Comparison of ENCODE assay signal across 8 mouse cellular contexts in genomic region chr5:120252551-120252950, GRCm38 (mm10).
DNase-seq lines count a peak whose midpoint lies in the region; ATAC-seq and TF ChIP-seq lines count a peak whose summit lies in the region.

No protein-coding gene starts in this region.

- WGBS in hindbrain, embryonic 10.5 days = 13% methylated on average over 8 of the region's 8 CpGs
- WGBS in hindbrain, embryonic 16.5 days = 12% methylated on average over 8 of the region's 8 CpGs
- 8% methylated on average over 8 of the region's 8 CpGs for WGBS in hindbrain, embryonic 13.5 days
- WGBS in liver, postnatal 0 days (ENCODE audit: insufficient replicate concordance) = 10% methylated on average over 8 of the region's 8 CpGs

- H3K9me3 ChIP-seq in hindbrain, embryonic 10.5 days = no peaks in the 10 kb centered on the region
- no peaks in the 10 kb centered on the region for H3K9me3 ChIP-seq in hindbrain, embryonic 16.5 days (ENCODE audit: control insufficient read depth, low read length)
- H3K9me3 ChIP-seq in hindbrain, embryonic 13.5 days = no peaks in the 10 kb centered on the region
- no peaks in the 10 kb centered on the region for H3K9me3 ChIP-seq in liver, postnatal 0 days (ENCODE audit: low read length)

- no peak for ATAC-seq in hindbrain, embryonic 16.5 days
- no peak for ATAC-seq in hindbrain, embryonic 13.5 days (ENCODE audit: low FRiP score)
- ATAC-seq in liver, postnatal 0 days = no peak
- no peak for ATAC-seq in megakaryocyte, adult 5-6 weeks (ENCODE audit: poor library complexity, severe bottlenecking)
- no peak for ATAC-seq in erythroblast, adult 5-6 weeks (replicated peaks; ENCODE audit: low FRiP score, poor library complexity, severe bottlenecking)

- no peak overlapping the region for H3K4me2 ChIP-seq in hindbrain, embryonic 16.5 days (ENCODE audit: low read length)
- no peak overlapping the region for H3K4me2 ChIP-seq in hindbrain, embryonic 13.5 days
- no peak overlapping the region for H3K4me2 ChIP-seq in liver, postnatal 0 days (ENCODE audit: low read depth, low read length)

- peaks cover 9% of the 10 kb centered on the region for H3K4me1 ChIP-seq in hindbrain, embryonic 10.5 days (replicated peaks)
- H3K4me1 ChIP-seq in hindbrain, embryonic 16.5 days (ENCODE audit: control insufficient read depth, insufficient read depth, low read depth, low read length) = peaks cover 7% of the 10 kb centered on the region
- peaks cover 16% of the 10 kb centered on the region for H3K4me1 ChIP-seq in hindbrain, embryonic 13.5 days (replicated peaks)
- no peaks in the 10 kb centered on the region for H3K4me1 ChIP-seq in liver, postnatal 0 days (ENCODE audit: insufficient read depth)

- peak; percentile 55 for DNase-seq in hindbrain, embryonic 10.5 days (ENCODE audit: low spot score)
- DNase-seq in cerebellum, postnatal 10 days = peak; percentile 78 to 80
- no peak for DNase-seq in liver, postnatal 0 days
- DNase-seq in thymus, postnatal 10 days (ENCODE audit: low spot score in 2 of 2) = no peak

- no peaks in the 10 kb centered on the region for H3K36me3 ChIP-seq in hindbrain, embryonic 10.5 days
- no peaks in the 10 kb centered on the region for H3K36me3 ChIP-seq in hindbrain, embryonic 16.5 days (ENCODE audit: control insufficient read depth, insufficient read depth, low read length)
- H3K36me3 ChIP-seq in hindbrain, embryonic 13.5 days = no peaks in the 10 kb centered on the region
- no peaks in the 10 kb centered on the region for H3K36me3 ChIP-seq in liver, postnatal 0 days (replicated peaks; ENCODE audit: insufficient read depth, low read length)

- peaks cover 85% of the 10 kb centered on the region for H3K27me3 ChIP-seq in hindbrain, embryonic 10.5 days (ENCODE audit: insufficient read depth, poor library complexity, severe bottlenecking)
- H3K27me3 ChIP-seq in hindbrain, embryonic 16.5 days (replicated peaks; ENCODE audit: control insufficient read depth, insufficient read depth, low read length) = no peaks in the 10 kb centered on the region
- peaks cover 38% of the 10 kb centered on the region for H3K27me3 ChIP-seq in hindbrain, embryonic 13.5 days
- H3K27me3 ChIP-seq in liver, postnatal 0 days (ENCODE audit: insufficient read depth, low read length) = peaks cover 13% of the 10 kb centered on the region; the same call in 1 of the 2 replicates

- peak; percentile 47 for TF ChIP-seq CTCF in liver, postnatal 0 days (IDR thresholded peaks at IDR 0.05; ENCODE audit: low read depth)

- H3K4me3 ChIP-seq in hindbrain, embryonic 10.5 days = no peak overlapping the region
- no peak overlapping the region for H3K4me3 ChIP-seq in hindbrain, embryonic 16.5 days (ENCODE audit: low read length)
- no peak overlapping the region for H3K4me3 ChIP-seq in hindbrain, embryonic 13.5 days
- H3K4me3 ChIP-seq in liver, postnatal 0 days (ENCODE audit: low read depth, low read length) = no peak overlapping the region

- no peak overlapping the region for H3K9ac ChIP-seq in hindbrain, embryonic 16.5 days (ENCODE audit: low read depth, low read length)
- H3K9ac ChIP-seq in hindbrain, embryonic 13.5 days = no peak overlapping the region
- H3K9ac ChIP-seq in liver, postnatal 0 days (replicated peaks) = no peak overlapping the region

- no peak for TF ChIP-seq EP300 in liver, postnatal 0 days (IDR thresholded peaks at IDR 0.05; ENCODE audit: low read depth)

- no peak overlapping the region for H3K27ac ChIP-seq in hindbrain, embryonic 10.5 days
- H3K27ac ChIP-seq in hindbrain, embryonic 16.5 days (ENCODE audit: low read depth, low read length) = no peak overlapping the region
- H3K27ac ChIP-seq in hindbrain, embryonic 13.5 days = peak overlapping the region; percentile 83; the same call in 1 of the 2 replicates
- no peak overlapping the region for H3K27ac ChIP-seq in liver, postnatal 0 days (ENCODE audit: low read depth)

Comparison
In these comparisons a context has a peak if more than half of its experiments do, and no peak if none do; other contexts are left out.
1. DNase-seq: peak in hindbrain, embryonic 10.5 days (single experiment) and cerebellum, postnatal 10 days (2 of 2); none in liver, postnatal 0 days (single experiment) and thymus, postnatal 10 days (0 of 2).